Mouse (Mus musculus) C2C12 (cell line): ENCODE results near the gene Rhbdf2.

Experiments used
- CEBPB ChIP-seq: IDR thresholded peaks from one replicate; pipeline ENCODE4 v1.6.1; 2011; ENCODE audit warnings: low read depth, mild to moderate bottlenecking, control low read depth, moderate library complexity
- CTCF ChIP-seq: IDR thresholded peaks from one replicate; pipeline ENCODE4 v1.5.1; 2011; ENCODE audit not compliant: control insufficient read depth, insufficient read depth, insufficient read length
- MAX ChIP-seq: IDR thresholded peaks from one replicate; pipeline ENCODE4 v1.6.1; 2011; ENCODE audit warnings: mild to moderate bottlenecking, control low read depth
- MYOD1 ChIP-seq: IDR thresholded peaks from one replicate; pipeline ENCODE4 v1.6.1; 2011; ENCODE audit warnings: low read depth; ENCODE audit not compliant: control insufficient read depth, insufficient read length
- MYOG ChIP-seq: IDR thresholded peaks from one replicate; pipeline ENCODE4 v1.6.1; 2011; ENCODE audit not compliant: control insufficient read depth, insufficient read length; ENCODE audit errors: extremely low read depth
- USF1 ChIP-seq: IDR thresholded peaks from one replicate; pipeline ENCODE4 v1.6.1; 2011; ENCODE audit warnings: low read depth, mild to moderate bottlenecking, control low read depth, moderate library complexity

DNA sequence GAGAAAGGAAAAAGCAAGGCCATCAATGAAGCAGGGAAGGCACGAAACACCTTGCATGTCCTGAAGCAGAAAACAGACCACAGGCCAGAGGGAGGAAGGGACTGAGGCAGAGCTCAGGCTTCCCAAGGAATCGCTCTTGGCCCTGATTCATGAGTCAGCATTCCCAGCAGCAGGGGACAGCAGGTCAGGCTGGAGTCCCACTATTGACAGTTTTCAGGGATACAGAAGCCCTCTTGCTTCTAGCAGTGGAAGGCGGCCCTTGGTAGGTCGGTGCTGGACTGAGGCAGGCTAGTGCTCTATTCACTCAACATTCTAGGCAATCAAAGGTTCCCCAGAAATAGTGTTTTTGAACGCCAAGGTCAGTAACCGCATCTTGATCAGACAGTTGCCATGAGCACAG lies 52.3 kb downstream of the Rhbdf2 start:
- TF ChIP-seq CTCF (no peak), MAX (no peak), MYOG (no peak), USF1 (no peak), CEBPB (no peak), MYOD1 (no peak)
